Mouse (Mus musculus) right cerebral cortex, postnatal 4 days (tissue): ENCODE measurements around the gene Pramef6.
"Not testable (repeated sequence)": the region's sequence is repeated elsewhere in the genome, so short reads cannot be mapped to it uniquely, and the experiment has no call there.

ENCODE experiments used
- DNase-seq: peaks from one replicate; pipeline ENCODE4 v3.0.0-alpha.2; 2022

The Pramef6 gene

DNA sequence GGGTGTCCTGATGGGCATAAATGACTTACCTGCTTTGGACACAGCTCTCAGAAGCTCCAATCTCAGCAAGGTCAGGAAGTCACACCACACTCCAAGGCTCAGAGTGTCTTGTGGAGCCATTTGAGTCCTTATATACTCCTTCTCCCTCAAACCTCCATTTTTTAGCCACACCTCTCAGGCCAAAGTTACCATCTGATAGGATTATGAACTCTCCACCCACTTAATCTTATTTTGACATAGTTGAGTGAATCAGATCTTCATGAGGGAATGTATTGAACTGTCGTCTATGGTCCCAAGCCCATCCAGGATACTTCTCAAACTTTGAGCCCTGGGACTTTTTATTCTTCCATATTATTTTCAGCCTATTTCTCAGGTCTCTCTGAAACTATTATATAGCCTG lies at the start of gene Pramef6:
Pramef6 (minus strand) TSS at position 101 of the 400 bp plus-strand sequence.
- DNase-seq, result not testable (repeated sequence)

- DNase-seq, result not testable (repeated sequence)
These were observed 5.8 kb downstream of the Pramef6 start for GRCm38 (mm10) chr4:143894406-143894805.

GRCm38 (mm10) chr4:143882371-143882770 lies 17.8 kb downstream of the Pramef6 start:
- not testable (repeated sequence) for DNase-seq

- DNase-seq, result not testable (repeated sequence)
These were observed 54.0 kb downstream of the Pramef6 start, which contains the start of gene Gm13103 for GRCm38 (mm10) chr4:143846197-143846596. Gm13103 (plus strand) TSS chr4:143846497.
